Mouse (Mus musculus) liver, embryonic 12.5 days (tissue): ENCODE data around the gene Bad. TPM values are rescaled to one million over a fixed set of nuclear protein-coding genes. Genes with fewer than 3 reads are reported as not detected.
A peak's percentile ranks its signal among the peaks of the same experiment; 100 is the strongest.

Experiments
- ATAC-seq: fragments of 200-750 bp; cut with Nextera tagmentation; 2 replicates; pipeline ENCODE4 v1.8.0; 2017; ENCODE audit warnings: moderate number of reproducible peaks, mild to moderate bottlenecking, moderate library complexity
- H3K27ac ChIP-seq: fragments of 300-500 bp; sonication (generic); 2 replicates; pipeline ENCODE4 v1.5.1; 2016; ENCODE audit warnings: mild to moderate bottlenecking
- H3K27me3 ChIP-seq: fragments of 300-500 bp; sonication (generic); replicated peaks from 2 replicates; pipeline ENCODE4 v1.6.1; 2016; ENCODE audit warnings: mild to moderate bottlenecking, moderate library complexity
- H3K36me3 ChIP-seq: fragments of 300-500 bp; sonication (generic); 2 replicates; pipeline ENCODE4 v1.6.1; 2016; ENCODE audit warnings: mild to moderate bottlenecking, moderate library complexity
- H3K4me1 ChIP-seq: fragments of 300-500 bp; sonication (generic); 2 replicates; pipeline ENCODE4 v1.6.1; 2016
- H3K4me2 ChIP-seq: fragments of 300-500 bp; sonication (generic); 2 replicates; pipeline ENCODE4 v1.6.1; 2016; ENCODE audit warnings: mild to moderate bottlenecking, moderate library complexity
- H3K4me3 ChIP-seq: fragments of 300-500 bp; sonication (generic); 2 replicates; pipeline ENCODE4 v1.5.1; 2016; ENCODE audit warnings: mild to moderate bottlenecking, moderate library complexity
- H3K9ac ChIP-seq: fragments of 300-500 bp; sonication (generic); 2 replicates; pipeline ENCODE4 v1.6.1; 2016; ENCODE audit warnings: mild to moderate bottlenecking, moderate library complexity
- H3K9me3 ChIP-seq: fragments of 300-500 bp; sonication (generic); replicated peaks from 2 replicates; pipeline ENCODE4 v1.6.1; 2016; ENCODE audit warnings: mild to moderate bottlenecking, moderate library complexity
- WGBS: fragments of 180-500 bp; shearing (Covaris S2); methylation state at CpG from one replicate; pipeline ENCODE4 v1.1.7; 2016; ENCODE audit not compliant: insufficient replicate concordance; 5-methylcytosine and 5-hydroxymethylcytosine counted together
- polyA plus RNA-seq: library from polyadenylated mRNA; unstranded; fragments of >200 nt; fragmentation: Nextera tagmentation; extraction: Ambion mirVana; gene quantifications from 2 replicates; pipeline ENCODE4 v1.2.1, GENCODE M21; 2016

Bad gene
- polyA plus RNA-seq, 1 experiment from 2014 or later = 37.6 TPM

GRCm38 (mm10) chr19:6942249-6942691 is 609 bp downstream of the Bad start, which contains the start of gene Gpr137:
Gene Gpr137 (minus strand): TSS chr19:6942480.
- Histone ChIP-seq H3K9ac (peak within 1 kb of the TSS; percentile 86), H3K4me1 (peaks cover 30% of the 10 kb centered on the region), H3K4me3 (peak within 1 kb of the TSS; percentile 88), H3K27me3 (peaks cover 11% of the 10 kb centered on the region), H3K9me3 (no peaks in the 10 kb centered on the region), H3K36me3 (peaks cover 22% of the 10 kb centered on the region), H3K27ac (peak within 1 kb of the TSS; percentile 94), H3K4me2 (peak within 1 kb of the TSS; percentile 98)
- under 1% methylated on average over 27 of the region's 27 CpGs for WGBS
- peak; percentile 91 for ATAC-seq

- peak overlapping the region; percentile 86 for H3K9ac ChIP-seq
- H3K4me1 ChIP-seq = peaks cover 32% of the 10 kb centered on the region
- no peaks in the 10 kb centered on the region for H3K9me3 ChIP-seq
- H3K4me2 ChIP-seq = peak overlapping the region; percentile 98
- ATAC-seq = peak; percentile 14
- peaks cover 8% of the 10 kb centered on the region for H3K27me3 ChIP-seq
- H3K4me3 ChIP-seq = peak overlapping the region; percentile 88
- peaks cover 22% of the 10 kb centered on the region for H3K36me3 ChIP-seq
- WGBS = 21% methylated on average over 5 of the region's 5 CpGs
- H3K27ac ChIP-seq = peak overlapping the region; percentile 94
Measured at GRCm38 (mm10) chr19:6942764-6943163, 1.1 kb downstream of the Bad start.

GRCm38 (mm10) chr19:6943709-6944108 is 2.0 kb downstream of the Bad start:
- no peaks in the 10 kb centered on the region for H3K9me3 ChIP-seq
- H3K4me3 ChIP-seq = no peak overlapping the region
- 90% methylated on average over 6 of the region's 6 CpGs for whole genome bisulfite sequencing
- H3K9ac ChIP-seq = no peak overlapping the region
- peaks cover 37% of the 10 kb centered on the region for H3K4me1 ChIP-seq
- H3K27me3 ChIP-seq = no peaks in the 10 kb centered on the region
- no peak overlapping the region for H3K4me2 ChIP-seq
- H3K36me3 ChIP-seq = peaks cover 26% of the 10 kb centered on the region
- no peak for ATAC-seq
- no peak overlapping the region for H3K27ac ChIP-seq

- Histone ChIP-seq H3K4me1 (peaks cover 53% of the 10 kb centered on the region), H3K27me3 (no peaks in the 10 kb centered on the region), H3K9me3 (no peaks in the 10 kb centered on the region), H3K4me3 (no peak overlapping the region), H3K27ac (peak overlapping the region; percentile 31; the same call in 1 of the 2 replicates), H3K36me3 (peaks cover 26% of the 10 kb centered on the region), H3K4me2 (no peak overlapping the region), H3K9ac (no peak overlapping the region)
- 53% methylated on average over 4 of the region's 4 CpGs for WGBS
- no peak for ATAC-seq
Measured at GRCm38 (mm10) chr19:6947742-6948141, 6.1 kb downstream of the Bad start.

- peak overlapping the region; percentile 31; the same call in 1 of the 2 replicates for H3K27ac ChIP-seq
- no peaks in the 10 kb centered on the region for H3K9me3 ChIP-seq
- H3K27me3 ChIP-seq = no peaks in the 10 kb centered on the region
- peaks cover 53% of the 10 kb centered on the region for H3K4me1 ChIP-seq
- ATAC-seq = no peak
- peaks cover 28% of the 10 kb centered on the region for H3K36me3 ChIP-seq
- H3K4me3 ChIP-seq = no peak overlapping the region
- H3K4me2 ChIP-seq = no peak overlapping the region
- no peak overlapping the region for H3K9ac ChIP-seq
- WGBS = 69% methylated on average over 4 of the region's 4 CpGs
Measured at GRCm38 (mm10) chr19:6948186-6948585, 6.5 kb downstream of the Bad start.

GRCm38 (mm10) chr19:6949532-6949931 is 7.9 kb downstream of the Bad start:
- 84% methylated on average over 5 of the region's 5 CpGs for WGBS
- Histone ChIP-seq H3K4me3 (no peak overlapping the region), H3K4me2 (0 out of 2 replicates have a peak overlapping the region, but pooled peaks have one; percentile 99)

GRCm38 (mm10) chr19:6949951-6950350 is 8.3 kb downstream of the Bad start:
- ATAC-seq = no peak
- H3K27me3 ChIP-seq = no peaks in the 10 kb centered on the region
- H3K4me3 ChIP-seq = peak overlapping the region; percentile 70
- H3K9ac ChIP-seq = no peak overlapping the region
- WGBS = 63% methylated on average over 5 of the region's 5 CpGs
- H3K36me3 ChIP-seq = peaks cover 36% of the 10 kb centered on the region
- no peaks in the 10 kb centered on the region for H3K9me3 ChIP-seq
- peak overlapping the region; percentile 99 for H3K4me2 ChIP-seq
- H3K27ac ChIP-seq = no peak overlapping the region; the same call in 1 of the 2 replicates
- peaks cover 51% of the 10 kb centered on the region for H3K4me1 ChIP-seq

More at GRCm38 (mm10) chr19:6949532-6949931, 7.9 kb downstream of the Bad start:
- H3K4me1 ChIP-seq = peaks cover 51% of the 10 kb centered on the region
- no peak overlapping the region for H3K27ac ChIP-seq
- ATAC-seq = no peak
- H3K9me3 ChIP-seq = no peaks in the 10 kb centered on the region
- H3K9ac ChIP-seq = no peak overlapping the region
- no peaks in the 10 kb centered on the region for H3K27me3 ChIP-seq
- H3K36me3 ChIP-seq = peaks cover 36% of the 10 kb centered on the region

GRCm38 (mm10) chr19:6950613-6951153 is 9.0 kb downstream of the Bad start:
- ATAC-seq = peak; percentile 31
- no peaks in the 10 kb centered on the region for H3K9me3 ChIP-seq
- H3K4me3 ChIP-seq = peak overlapping the region; percentile 70
- peak overlapping the region; percentile 99 for H3K4me2 ChIP-seq
- H3K9ac ChIP-seq = peak overlapping the region; percentile 81
- WGBS = under 1% methylated on average over 28 of the region's 28 CpGs
- peaks cover 37% of the 10 kb centered on the region for H3K36me3 ChIP-seq
- H3K27ac ChIP-seq = peak overlapping the region; percentile 93
- peaks cover 51% of the 10 kb centered on the region for H3K4me1 ChIP-seq
- H3K27me3 ChIP-seq = no peaks in the 10 kb centered on the region

GRCm38 (mm10) chr19:6951381-6951968 is 9.8 kb downstream of the Bad start:
- peak overlapping the region; percentile 99 for H3K4me2 ChIP-seq
- H3K4me1 ChIP-seq = peaks cover 51% of the 10 kb centered on the region
- no peaks in the 10 kb centered on the region for H3K27me3 ChIP-seq
- H3K36me3 ChIP-seq = peaks cover 37% of the 10 kb centered on the region
- ATAC-seq = peak; percentile 71
- no peaks in the 10 kb centered on the region for H3K9me3 ChIP-seq
- peak overlapping the region; percentile 93 for H3K27ac ChIP-seq
- peak overlapping the region; percentile 70 for H3K4me3 ChIP-seq
- H3K9ac ChIP-seq = peak overlapping the region; percentile 81
- under 1% methylated on average over 35 of the region's 35 CpGs for WGBS

- Histone ChIP-seq H3K4me2 (peak overlapping the region; percentile 99), H3K27ac (peak overlapping the region; percentile 93), H3K4me3 (peak overlapping the region; percentile 70), H3K36me3 (peaks cover 40% of the 10 kb centered on the region), H3K4me1 (peaks cover 51% of the 10 kb centered on the region), H3K27me3 (no peaks in the 10 kb centered on the region), H3K9me3 (no peaks in the 10 kb centered on the region), H3K9ac (peak overlapping the region; percentile 81)
- WGBS = 2% methylated on average over 31 of the region's 31 CpGs
- peak; percentile 31 for ATAC-seq
Measured at GRCm38 (mm10) chr19:6951994-6952711, 10.5 kb downstream of the Bad start.

- Histone ChIP-seq H3K27me3 (no peaks in the 10 kb centered on the region), H3K9ac (peak overlapping the region; percentile 81), H3K4me3 (peak overlapping the region; percentile 70), H3K4me1 (peaks cover 50% of the 10 kb centered on the region), H3K36me3 (peaks cover 45% of the 10 kb centered on the region), H3K4me2 (peak overlapping the region; percentile 99), H3K27ac (peak overlapping the region; percentile 93), H3K9me3 (no peaks in the 10 kb centered on the region)
- peak; percentile 5; the same call in 1 of the 2 replicates for ATAC-seq
- WGBS = 1% methylated on average over 3 of the region's 3 CpGs
Measured at GRCm38 (mm10) chr19:6952712-6953037, 11.0 kb downstream of the Bad start.

GRCm38 (mm10) chr19:6954046-6954445 is 12.4 kb downstream of the Bad start:
- ATAC-seq = no peak
- Histone ChIP-seq H3K9ac (no peak overlapping the region), H3K9me3 (no peaks in the 10 kb centered on the region), H3K4me1 (peaks cover 44% of the 10 kb centered on the region), H3K4me2 (no peak overlapping the region), H3K27me3 (no peaks in the 10 kb centered on the region), H3K4me3 (no peak overlapping the region), H3K36me3 (peaks cover 55% of the 10 kb centered on the region), H3K27ac (0 out of 2 replicates have a peak overlapping the region, but pooled peaks have one; percentile 2)
- 67% methylated on average over 9 of the region's 9 CpGs for WGBS
